In genomic region chr13:51368346-51368745, GRCm38 (mm10) we compare ENCODE assay signal across 26 mouse cellular contexts. TPM values are rescaled to one million over a fixed set of nuclear protein-coding genes. Genes with fewer than 3 reads are reported as not detected.
DNase-seq lines count a peak whose midpoint lies in the region; ATAC-seq and TF ChIP-seq lines count a peak whose summit lies in the region.
"Had no signal": no experiment of that assay in that cellular context is flagged by ENCODE, and none has a peak within 500 bp of the region (broad histone marks: within the 10 kb centered on the region; RNA-seq: fewer than 3 reads in every experiment).

No protein-coding gene starts in this region.

- no peaks in the 10 kb centered on the region for H3K27me3 ChIP-seq in lung, embryonic 14.5 days (ENCODE audit: insufficient read depth, low read length)
- H3K27me3 ChIP-seq: CH12.LX; embryonic facial prominence, embryonic 13.5 days; embryonic facial prominence, embryonic 15.5 days; forebrain, embryonic 12.5 days had no signal

- no peak overlapping the region for H3K9ac ChIP-seq in lung, embryonic 14.5 days
- H3K9ac ChIP-seq: embryonic facial prominence, embryonic 13.5 days; embryonic facial prominence, embryonic 15.5 days; forebrain, embryonic 12.5 days had no signal

- no peak overlapping the region for H3K27ac ChIP-seq in lung, embryonic 14.5 days (ENCODE audit: low read depth)
- H3K27ac ChIP-seq: embryonic facial prominence, embryonic 13.5 days; embryonic facial prominence, embryonic 15.5 days; forebrain, embryonic 10.5 days; forebrain, embryonic 12.5 days had no signal

- TF ChIP-seq CTCF in lung, embryonic 14.5 days (IDR thresholded peaks at IDR 0.05; ENCODE audit: low read depth), result no peak

- no peaks in the 10 kb centered on the region for H3K36me3 ChIP-seq in lung, embryonic 14.5 days (ENCODE audit: insufficient read depth)
- H3K36me3 ChIP-seq: embryonic facial prominence, embryonic 13.5 days; embryonic facial prominence, embryonic 15.5 days; forebrain, embryonic 10.5 days; forebrain, embryonic 12.5 days had no signal

- DNase-seq in lung, embryonic 14.5 days, result peak; percentile 10
- DNase-seq in lung, postnatal 10 days, result no peak
- DNase-seq in ES-CJ7 (ENCODE audit: low read depth, low spot score) (peak; percentile 25), ZHBTc4 (ENCODE audit: low read depth, low spot score) (peak; percentile 55)
- DNase-seq: adrenal gland, adult 2 months; adrenal gland, postnatal 10 days; adrenal gland, postnatal 25 days; B cell, adult 2 months; cerebellum, adult 11 months; cerebellum, adult 18-20 months; cerebellum, adult 8-10 months; cerebellum, adult 9-11 months; cerebellum, postnatal 14 days; cerebellum, postnatal 36 days; embryo, embryonic 11 days had no signal

- H3K4me1 ChIP-seq in lung, embryonic 14.5 days (ENCODE audit: insufficient read depth), result no peaks in the 10 kb centered on the region
- H3K4me1 ChIP-seq: embryonic facial prominence, embryonic 13.5 days; embryonic facial prominence, embryonic 15.5 days had no signal

- WGBS in lung, embryonic 14.5 days, result 66% methylated on average over 2 of the region's 2 CpGs

- H3K9me3 ChIP-seq in lung, embryonic 14.5 days (ENCODE audit: low read depth, low read length), result no peaks in the 10 kb centered on the region
- H3K9me3 ChIP-seq: embryonic facial prominence, embryonic 13.5 days; embryonic facial prominence, embryonic 15.5 days; forebrain, embryonic 10.5 days; forebrain, embryonic 12.5 days had no signal

- ATAC-seq in lung, embryonic 14.5 days (ENCODE audit: insufficient read depth), result no peak
- no peak for ATAC-seq in megakaryocyte, adult 5-6 weeks (ENCODE audit: poor library complexity, severe bottlenecking)
- ATAC-seq: CD4-positive, CD25-positive, alpha-beta regulatory T cell, adult 4 months; forebrain, embryonic 14.5 days; forebrain, embryonic 16.5 days had no signal

- H3K4me2 ChIP-seq in lung, embryonic 14.5 days, result no peak overlapping the region
- H3K4me2 ChIP-seq: embryonic facial prominence, embryonic 13.5 days; embryonic facial prominence, embryonic 15.5 days; forebrain, embryonic 12.5 days had no signal

- no peak overlapping the region for H3K4me3 ChIP-seq in lung, embryonic 14.5 days (ENCODE audit: low read depth, low read length)
- H3K4me3 ChIP-seq: embryonic facial prominence, embryonic 13.5 days; embryonic facial prominence, embryonic 15.5 days; erythroblast, embryonic 14.5 days; forebrain, embryonic 10.5 days; forebrain, embryonic 12.5 days had no signal

RNA-seq across cellular contexts. Expression of gene S1pr3, which starts 40.1 kb away (rescaled TPM):
- polyA plus RNA-seq in lung, embryonic 14.5 days (2014; fragmentation: Nextera tagmentation; extraction: Ambion mirVana), result 128 and 132 TPM in 2 replicates
- 1.8 and 2.6 TPM in 2 replicates for total RNA-seq in megakaryocyte, adult 5-6 weeks (2015)
- 1.1 and 1.6 TPM in 2 replicates for total RNA-seq in megakaryocyte, adult 5-6 weeks (2017)
- total RNA-seq: MEL had no signal
- polyA plus RNA-seq: CD4-positive, CD25-positive, alpha-beta regulatory T cell, adult 4 months had no signal
